Mouse (Mus musculus): Measurements from ENCODE around the gene Ehhadh. TPM values are rescaled to one million over a fixed set of nuclear protein-coding genes. Genes with fewer than 3 reads are reported as not detected.

Gene Ehhadh
- polyA plus RNA-seq, 1 experiment from 2014 or later, result 1.5 TPM

- no peak for ATAC-seq (replicated peaks; ENCODE audit: low FRiP score)
- 69% methylated on average over 3 of the region's 3 CpGs for WGBS
- DNase-seq (ENCODE audit: low spot score), result no peak
Measured at GRCm38 (mm10) chr16:21791779-21792178, 4.2 kb upstream of the Ehhadh start.

GRCm38 (mm10) chr16:21790469-21790868 lies 2.9 kb upstream of the Ehhadh start:
- H3K36me3 ChIP-seq (ENCODE audit: control insufficient read depth, insufficient read depth, low read length), result no peaks in the 10 kb centered on the region
- no peaks in the 10 kb centered on the region for H3K9me3 ChIP-seq (ENCODE audit: control insufficient read depth, low read length)
- H3K4me3 ChIP-seq (ENCODE audit: low read depth, low read length), result no peak overlapping the region
- WGBS, result 19% methylated on average over 1 of the region's 1 CpGs
- no peaks in the 10 kb centered on the region for H3K27me3 ChIP-seq (ENCODE audit: control insufficient read depth, insufficient read depth, low read length)
- H3K27ac ChIP-seq (ENCODE audit: low read depth, low read length), result no peak overlapping the region
- DNase-seq (ENCODE audit: low spot score) (no peak), ATAC-seq (replicated peaks; ENCODE audit: low FRiP score) (no peak)
- H3K4me2 ChIP-seq (ENCODE audit: low read depth, low read length, severe bottlenecking), result no peak overlapping the region
- no peak overlapping the region for H3K9ac ChIP-seq (ENCODE audit: low read length)
- peaks cover 5% of the 10 kb centered on the region; the same call in 1 of the 2 replicates for H3K4me1 ChIP-seq (replicated peaks; ENCODE audit: control insufficient read depth, insufficient read depth, low read length)

More at GRCm38 (mm10) chr16:21791779-21792178, 4.2 kb upstream of the Ehhadh start:
- Histone ChIP-seq H3K9me3 (ENCODE audit: control insufficient read depth, low read length) (no peaks in the 10 kb centered on the region), H3K4me1 (replicated peaks; ENCODE audit: control insufficient read depth, insufficient read depth, low read length) (peaks cover 5% of the 10 kb centered on the region; the same call in 1 of the 2 replicates), H3K4me3 (ENCODE audit: low read depth, low read length) (no peak overlapping the region), H3K4me2 (ENCODE audit: low read depth, low read length, severe bottlenecking) (no peak overlapping the region), H3K27ac (ENCODE audit: low read depth, low read length) (no peak overlapping the region), H3K27me3 (ENCODE audit: control insufficient read depth, insufficient read depth, low read length) (no peaks in the 10 kb centered on the region), H3K36me3 (ENCODE audit: control insufficient read depth, insufficient read depth, low read length) (no peaks in the 10 kb centered on the region), H3K9ac (ENCODE audit: low read length) (no peak overlapping the region)

- Histone ChIP-seq H3K4me1 (replicated peaks; ENCODE audit: control insufficient read depth, insufficient read depth, low read length) (peaks cover 5% of the 10 kb centered on the region; the same call in 1 of the 2 replicates), H3K9ac (ENCODE audit: low read length) (no peak overlapping the region), H3K27ac (ENCODE audit: low read depth, low read length) (no peak overlapping the region), H3K4me2 (ENCODE audit: low read depth, low read length, severe bottlenecking) (no peak overlapping the region), H3K27me3 (ENCODE audit: control insufficient read depth, insufficient read depth, low read length) (no peaks in the 10 kb centered on the region), H3K4me3 (ENCODE audit: low read depth, low read length) (no peak overlapping the region), H3K36me3 (ENCODE audit: control insufficient read depth, insufficient read depth, low read length) (no peaks in the 10 kb centered on the region), H3K9me3 (ENCODE audit: control insufficient read depth, low read length) (no peaks in the 10 kb centered on the region)
- no peak for ATAC-seq (replicated peaks; ENCODE audit: low FRiP score)
- no peak for DNase-seq (ENCODE audit: low spot score)
- 75% methylated on average over 2 of the region's 2 CpGs for WGBS
Measured at GRCm38 (mm10) chr16:21789180-21789579, 1.6 kb upstream of the Ehhadh start.

GRCm38 (mm10) chr16:21788581-21788980 lies 974 bp upstream of the Ehhadh start:
- Histone ChIP-seq H3K36me3 (ENCODE audit: control insufficient read depth, insufficient read depth, low read length) (no peaks in the 10 kb centered on the region), H3K4me2 (ENCODE audit: low read depth, low read length, severe bottlenecking) (no peak overlapping the region), H3K4me1 (replicated peaks; ENCODE audit: control insufficient read depth, insufficient read depth, low read length) (peaks cover 5% of the 10 kb centered on the region; the same call in 1 of the 2 replicates), H3K27ac (ENCODE audit: low read depth, low read length) (no peak overlapping the region), H3K4me3 (ENCODE audit: low read depth, low read length) (no peak overlapping the region), H3K27me3 (ENCODE audit: control insufficient read depth, insufficient read depth, low read length) (no peaks in the 10 kb centered on the region), H3K9me3 (ENCODE audit: control insufficient read depth, low read length) (no peaks in the 10 kb centered on the region), H3K9ac (ENCODE audit: low read length) (no peak overlapping the region)
- ATAC-seq (replicated peaks; ENCODE audit: low FRiP score) (no peak), DNase-seq (ENCODE audit: low spot score) (no peak)
- 53% methylated on average over 3 of the region's 3 CpGs for WGBS

GRCm38 (mm10) chr16:21786317-21786716 lies 1.3 kb downstream of the Ehhadh start:
- ATAC-seq (replicated peaks; ENCODE audit: low FRiP score), result no peak
- WGBS, result 85% methylated on average over 8 of the region's 8 CpGs
- H3K9ac ChIP-seq (ENCODE audit: low read length), result no peak overlapping the region

GRCm38 (mm10) chr16:21785000-21785399 lies 2.6 kb downstream of the Ehhadh start:
- Histone ChIP-seq H3K4me2 (ENCODE audit: low read depth, low read length, severe bottlenecking) (no peak overlapping the region), H3K4me3 (ENCODE audit: low read depth, low read length) (no peak overlapping the region), H3K9ac (ENCODE audit: low read length) (no peak overlapping the region), H3K27me3 (ENCODE audit: control insufficient read depth, insufficient read depth, low read length) (no peaks in the 10 kb centered on the region), H3K4me1 (replicated peaks; ENCODE audit: control insufficient read depth, insufficient read depth, low read length) (peaks cover 5% of the 10 kb centered on the region; the same call in 1 of the 2 replicates), H3K27ac (ENCODE audit: low read depth, low read length) (no peak overlapping the region), H3K9me3 (ENCODE audit: control insufficient read depth, low read length) (no peaks in the 10 kb centered on the region), H3K36me3 (ENCODE audit: control insufficient read depth, insufficient read depth, low read length) (no peaks in the 10 kb centered on the region)
- ATAC-seq (replicated peaks; ENCODE audit: low FRiP score), result no peak
- 76% methylated on average over 4 of the region's 4 CpGs for WGBS
- DNase-seq (ENCODE audit: low spot score), result no peak

More at GRCm38 (mm10) chr16:21786317-21786716, 1.3 kb downstream of the Ehhadh start:
- H3K27me3 ChIP-seq (ENCODE audit: control insufficient read depth, insufficient read depth, low read length), result no peaks in the 10 kb centered on the region
- peaks cover 5% of the 10 kb centered on the region; the same call in 1 of the 2 replicates for H3K4me1 ChIP-seq (replicated peaks; ENCODE audit: control insufficient read depth, insufficient read depth, low read length)
- no peaks in the 10 kb centered on the region for H3K36me3 ChIP-seq (ENCODE audit: control insufficient read depth, insufficient read depth, low read length)
- no peak for DNase-seq (ENCODE audit: low spot score)
- H3K27ac ChIP-seq (ENCODE audit: low read depth, low read length), result no peak overlapping the region
- no peak overlapping the region for H3K4me3 ChIP-seq (ENCODE audit: low read depth, low read length)
- no peak overlapping the region for H3K4me2 ChIP-seq (ENCODE audit: low read depth, low read length, severe bottlenecking)
- H3K9me3 ChIP-seq (ENCODE audit: control insufficient read depth, low read length), result no peaks in the 10 kb centered on the region

- Histone ChIP-seq H3K27me3 (ENCODE audit: control insufficient read depth, insufficient read depth, low read length) (no peaks in the 10 kb centered on the region), H3K27ac (ENCODE audit: low read depth, low read length) (no peak overlapping the region), H3K4me1 (replicated peaks; ENCODE audit: control insufficient read depth, insufficient read depth, low read length) (peaks cover 3% of the 10 kb centered on the region; the same call in 1 of the 2 replicates), H3K4me3 (ENCODE audit: low read depth, low read length) (no peak overlapping the region), H3K4me2 (ENCODE audit: low read depth, low read length, severe bottlenecking) (no peak overlapping the region), H3K9ac (ENCODE audit: low read length) (no peak overlapping the region), H3K36me3 (ENCODE audit: control insufficient read depth, insufficient read depth, low read length) (no peaks in the 10 kb centered on the region), H3K9me3 (ENCODE audit: control insufficient read depth, low read length) (no peaks in the 10 kb centered on the region)
- ATAC-seq (replicated peaks; ENCODE audit: low FRiP score) (no peak), DNase-seq (ENCODE audit: low spot score) (no peak)
- WGBS, result 67% methylated on average over 2 of the region's 2 CpGs
Measured at GRCm38 (mm10) chr16:21782807-21783206, 4.8 kb downstream of the Ehhadh start.

GRCm38 (mm10) chr16:21781895-21782294 lies 5.7 kb downstream of the Ehhadh start:
- H3K9ac ChIP-seq (ENCODE audit: low read length), result no peak overlapping the region
- ATAC-seq (replicated peaks; ENCODE audit: low FRiP score), result no peak
- no peaks in the 10 kb centered on the region for H3K36me3 ChIP-seq (ENCODE audit: control insufficient read depth, insufficient read depth, low read length)
- WGBS, result 80% methylated on average over 3 of the region's 3 CpGs
- H3K9me3 ChIP-seq (ENCODE audit: control insufficient read depth, low read length), result no peaks in the 10 kb centered on the region
- no peak overlapping the region for H3K27ac ChIP-seq (ENCODE audit: low read depth, low read length)
- no peaks in the 10 kb centered on the region for H3K27me3 ChIP-seq (ENCODE audit: control insufficient read depth, insufficient read depth, low read length)
- no peaks in the 10 kb centered on the region for H3K4me1 ChIP-seq (replicated peaks; ENCODE audit: control insufficient read depth, insufficient read depth, low read length)
- no peak overlapping the region for H3K4me2 ChIP-seq (ENCODE audit: low read depth, low read length, severe bottlenecking)
- no peak for DNase-seq (ENCODE audit: low spot score)
- no peak overlapping the region for H3K4me3 ChIP-seq (ENCODE audit: low read depth, low read length)

- ATAC-seq (replicated peaks; ENCODE audit: low FRiP score) (no peak), DNase-seq (ENCODE audit: low spot score) (no peak)
- H3K4me1 ChIP-seq (replicated peaks; ENCODE audit: control insufficient read depth, insufficient read depth, low read length), result no peaks in the 10 kb centered on the region
- H3K9me3 ChIP-seq (ENCODE audit: control insufficient read depth, low read length), result no peaks in the 10 kb centered on the region
- H3K36me3 ChIP-seq (ENCODE audit: control insufficient read depth, insufficient read depth, low read length), result no peaks in the 10 kb centered on the region
- H3K9ac ChIP-seq (ENCODE audit: low read length), result no peak overlapping the region
- no peak overlapping the region for H3K4me2 ChIP-seq (ENCODE audit: low read depth, low read length, severe bottlenecking)
- no peaks in the 10 kb centered on the region for H3K27me3 ChIP-seq (ENCODE audit: control insufficient read depth, insufficient read depth, low read length)
- H3K4me3 ChIP-seq (ENCODE audit: low read depth, low read length), result no peak overlapping the region
- 73% methylated on average over 3 of the region's 3 CpGs for WGBS
- H3K27ac ChIP-seq (ENCODE audit: low read depth, low read length), result no peak overlapping the region
Measured at GRCm38 (mm10) chr16:21781277-21781676, 6.3 kb downstream of the Ehhadh start.

Data from forebrain, embryonic 11.5 days (tissue).